Mouse (Mus musculus) hindbrain, postnatal 0 days (tissue): Measurements from ENCODE around the gene Eps8. TPM values are rescaled to one million over a fixed set of nuclear protein-coding genes. Genes with fewer than 3 reads are reported as not detected.
A peak's percentile ranks its signal among the peaks of the same experiment; 100 is the strongest.

Experiments used
- ATAC-seq: fragments of 200-750 bp; cut with Nextera tagmentation; 2 replicates; pipeline ENCODE4 v1.8.0; 2017; ENCODE audit warnings: mild to moderate bottlenecking, moderate TSS enrichment, moderate library complexity
- DNase-seq: peaks from one replicate; pipeline ENCODE4 v3.0.0-alpha.2; 2015; ENCODE audit warnings: low spot score
- H3K27ac ChIP-seq: fragments of 300-500 bp; sonication (generic); 2 replicates; pipeline ENCODE4 v1.5.1; 2014; ENCODE audit warnings: mild to moderate bottlenecking
- H3K27me3 ChIP-seq: fragments of 300-500 bp; sonication (generic); 2 replicates; pipeline ENCODE4 v1.6.1; 2014; ENCODE audit warnings: low read length, mixed read lengths; ENCODE audit not compliant: insufficient read depth
- H3K36me3 ChIP-seq: fragments of 300-500 bp; sonication (generic); 2 replicates; pipeline ENCODE4 v1.6.1; 2014; ENCODE audit warnings: low read length, mixed read lengths; ENCODE audit not compliant: insufficient read depth
- H3K4me1 ChIP-seq: fragments of 300-500 bp; sonication (generic); 2 replicates; pipeline ENCODE4 v1.6.1; 2014; ENCODE audit warnings: antibody characterized with exemption, low read length, mixed read lengths; ENCODE audit not compliant: insufficient read depth
- H3K4me2 ChIP-seq: fragments of 300-500 bp; sonication (generic); 2 replicates; pipeline ENCODE4 v1.6.1; 2014; ENCODE audit warnings: low read depth, mild to moderate bottlenecking, low read length, moderate library complexity, mixed read lengths
- H3K4me3 ChIP-seq: fragments of 300-500 bp; sonication (generic); 2 replicates; pipeline ENCODE4 v1.5.1; 2014; ENCODE audit warnings: low read length
- H3K9ac ChIP-seq: fragments of 300-500 bp; sonication (generic); replicated peaks from 2 replicates; pipeline ENCODE4 v1.6.1; 2014; ENCODE audit warnings: mild to moderate bottlenecking, low read length, moderate library complexity, mixed read lengths
- H3K9me3 ChIP-seq: fragments of 300-500 bp; sonication (generic); 2 replicates; pipeline ENCODE4 v1.6.1; 2016; ENCODE audit warnings: low read length, mixed read lengths
- CTCF ChIP-seq: IDR thresholded peaks from 2 replicates; pipeline ENCODE4 v1.5.1; 2016; ENCODE audit warnings: antibody characterized with exemption, control low read depth, low read depth
- WGBS: fragments of 180-500 bp; shearing (Covaris S2); extraction: QIAGEN DNeasy Blood & Tissue Kit; methylation state at CpG from one replicate; pipeline ENCODE4 v1.1.7; 2014; 5-methylcytosine and 5-hydroxymethylcytosine counted together
- polyA plus RNA-seq: library from polyadenylated mRNA; unstranded; fragments of >200 nt; fragmentation: Nextera tagmentation; extraction: Ambion mirVana; gene quantifications from 2 replicates; pipeline ENCODE4 v1.2.1, GENCODE M21; 2015
- total RNA-seq: library from RNA; depleted of rRNA; stranded (reverse); fragments of >200 nt; gene quantifications from 2 replicates; pipeline ENCODE4 v1.2.3, GENCODE M21; 2014

Eps8 gene
- total and polyA plus RNA-seq, 2 experiments from 2014 or later: 31.8 to 40.0 TPM

GRCm38 (mm10) chr6:137628715-137629114 is 26.0 kb downstream of the Eps8 start:
- Histone ChIP-seq H3K4me1 (peaks cover 3% of the 10 kb centered on the region), H3K4me2 (no peak overlapping the region), H3K36me3 (no peaks in the 10 kb centered on the region), H3K4me3 (no peak overlapping the region), H3K27me3 (no peaks in the 10 kb centered on the region), H3K27ac (no peak overlapping the region), H3K9ac (no peak overlapping the region), H3K9me3 (no peaks in the 10 kb centered on the region)
- no peak for TF ChIP-seq CTCF
- no peak for DNase-seq
- WGBS: 87% methylated on average over 6 of the region's 6 CpGs
- ATAC-seq: no peak

- Histone ChIP-seq H3K4me3 (no peak overlapping the region), H3K27me3 (no peaks in the 10 kb centered on the region), H3K9me3 (no peaks in the 10 kb centered on the region), H3K36me3 (no peaks in the 10 kb centered on the region), H3K27ac (no peak overlapping the region), H3K9ac (no peak overlapping the region), H3K4me1 (no peaks in the 10 kb centered on the region), H3K4me2 (no peak overlapping the region)
- WGBS: 76% methylated on average over 2 of the region's 2 CpGs
- DNase-seq (no peak), ATAC-seq (no peak)
- TF ChIP-seq CTCF: no peak
These were observed 33.7 kb downstream of the Eps8 start for GRCm38 (mm10) chr6:137621021-137621420.

GRCm38 (mm10) chr6:137613903-137614302 is 40.8 kb downstream of the Eps8 start:
- H3K4me3 ChIP-seq: no peak overlapping the region
- 39% methylated on average over 4 of the region's 4 CpGs for WGBS
- TF ChIP-seq CTCF: peak; percentile 15; the same call in 1 of the 2 replicates
- no peak overlapping the region for H3K4me2 ChIP-seq
- no peak overlapping the region for H3K9ac ChIP-seq
- peak; percentile 26 for DNase-seq
- no peak overlapping the region for H3K27ac ChIP-seq
- no peak; the same call in 1 of the 2 replicates for ATAC-seq
- no peaks in the 10 kb centered on the region for H3K27me3 ChIP-seq
- H3K4me1 ChIP-seq: no peaks in the 10 kb centered on the region
- no peaks in the 10 kb centered on the region for H3K9me3 ChIP-seq
- H3K36me3 ChIP-seq: no peaks in the 10 kb centered on the region

GRCm38 (mm10) chr6:137612071-137612547 is 42.6 kb downstream of the Eps8 start:
- Histone ChIP-seq H3K4me1 (no peaks in the 10 kb centered on the region), H3K4me2 (no peak overlapping the region), H3K27ac (no peak overlapping the region), H3K27me3 (no peaks in the 10 kb centered on the region), H3K4me3 (no peak overlapping the region), H3K9me3 (no peaks in the 10 kb centered on the region), H3K9ac (no peak overlapping the region), H3K36me3 (no peaks in the 10 kb centered on the region)
- TF ChIP-seq CTCF: no peak
- ATAC-seq: peak; percentile 64
- peak; percentile 57 for DNase-seq
- 57% methylated on average over 2 of the region's 2 CpGs for WGBS

GRCm38 (mm10) chr6:137608160-137608930 is 46.3 kb downstream of the Eps8 start:
- no peaks in the 10 kb centered on the region; the same call in 1 of the 2 replicates for H3K4me1 ChIP-seq
- no peak for TF ChIP-seq CTCF
- DNase-seq (peak; percentile 24), ATAC-seq (0 out of 2 replicates have a peak, but pooled peaks have one; percentile 39)
- H3K4me2 ChIP-seq: no peak overlapping the region
- H3K36me3 ChIP-seq: no peaks in the 10 kb centered on the region
- H3K27me3 ChIP-seq: no peaks in the 10 kb centered on the region
- 82% methylated on average over 17 of the region's 17 CpGs for WGBS
- H3K9ac ChIP-seq: no peak overlapping the region
- no peaks in the 10 kb centered on the region for H3K9me3 ChIP-seq
- H3K4me3 ChIP-seq: no peak overlapping the region
- no peak overlapping the region for H3K27ac ChIP-seq

GRCm38 (mm10) chr6:137606541-137606940 is 48.1 kb downstream of the Eps8 start:
- Histone ChIP-seq H3K4me2 (no peak overlapping the region), H3K9ac (no peak overlapping the region), H3K27me3 (no peaks in the 10 kb centered on the region), H3K9me3 (no peaks in the 10 kb centered on the region), H3K36me3 (no peaks in the 10 kb centered on the region), H3K4me1 (no peaks in the 10 kb centered on the region; the same call in 1 of the 2 replicates), H3K27ac (no peak overlapping the region), H3K4me3 (no peak overlapping the region)
- DNase-seq: no peak
- no peak for ATAC-seq
- no peak for TF ChIP-seq CTCF
- 88% methylated on average over 7 of the region's 7 CpGs for WGBS
